Mouse (Mus musculus) urinary bladder, adult 2 months (tissue): Measurements from ENCODE around the gene Icam2. TPM values are rescaled to one million over a fixed set of nuclear protein-coding genes. Genes with fewer than 3 reads are reported as not detected.
"Not testable (repeated sequence)": the region's sequence is repeated elsewhere in the genome, so short reads cannot be mapped to it uniquely, and the experiment has no call there.

Source experiments
- DNase-seq: peaks from one replicate; pipeline ENCODE4 v3.0.0; 2022; ENCODE audit warnings: low spot score
- polyA plus RNA-seq: library from polyadenylated mRNA; depleted of rRNA; stranded (reverse); fragments of >200 nt; gene quantifications from 2 replicates; pipeline ENCODE4 v1.2.3, GENCODE M21; 2012; rRNA removed

The Icam2 gene
- polyA plus RNA-seq, result 13.2 and 16.3 TPM in 2 replicates

DNA sequence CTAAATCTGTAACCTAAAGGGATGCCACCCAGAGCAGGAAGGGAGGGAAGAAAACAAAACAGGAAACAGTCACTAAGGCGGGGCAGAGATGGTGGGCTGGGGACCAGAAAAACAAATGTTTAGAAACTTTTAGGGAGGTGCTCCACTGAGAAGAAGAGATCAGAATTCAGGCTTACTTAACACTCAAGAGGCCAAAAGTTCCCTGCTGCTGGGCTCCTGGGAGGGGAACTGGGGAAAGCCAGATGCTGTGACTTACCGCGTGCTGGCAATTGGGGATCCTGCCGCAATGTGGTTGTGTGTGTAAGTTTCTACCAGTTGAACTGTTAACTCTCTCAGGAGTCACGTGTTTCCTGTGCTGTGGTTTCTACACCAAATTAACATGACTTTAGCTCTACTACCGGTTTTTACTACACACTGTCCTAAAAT lies at the start of gene Icam2:
Icam2 (minus strand) TSS at position 285 of the 426 bp plus-strand sequence.
- no peak for DNase-seq

DNA sequence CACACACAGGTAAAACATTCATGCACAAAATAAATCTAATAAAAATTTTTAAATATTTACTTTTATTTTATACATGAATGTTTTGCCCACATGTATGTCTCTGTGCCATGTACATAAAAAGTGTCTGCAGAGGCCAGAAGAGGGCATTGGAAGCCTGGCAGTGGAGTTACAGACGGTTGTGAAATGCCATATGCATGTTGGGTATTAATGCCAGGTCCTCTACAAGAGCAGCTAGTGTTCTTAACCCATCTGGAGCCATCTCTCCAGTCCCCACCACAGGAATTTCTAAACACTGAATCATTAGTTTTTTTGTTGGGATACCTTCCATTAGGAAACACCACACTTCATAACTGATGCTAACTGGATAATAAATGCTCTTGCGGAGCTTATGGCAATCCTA lies 49.7 kb upstream of the Icam2 start:
- DNase-seq, result no peak

DNA sequence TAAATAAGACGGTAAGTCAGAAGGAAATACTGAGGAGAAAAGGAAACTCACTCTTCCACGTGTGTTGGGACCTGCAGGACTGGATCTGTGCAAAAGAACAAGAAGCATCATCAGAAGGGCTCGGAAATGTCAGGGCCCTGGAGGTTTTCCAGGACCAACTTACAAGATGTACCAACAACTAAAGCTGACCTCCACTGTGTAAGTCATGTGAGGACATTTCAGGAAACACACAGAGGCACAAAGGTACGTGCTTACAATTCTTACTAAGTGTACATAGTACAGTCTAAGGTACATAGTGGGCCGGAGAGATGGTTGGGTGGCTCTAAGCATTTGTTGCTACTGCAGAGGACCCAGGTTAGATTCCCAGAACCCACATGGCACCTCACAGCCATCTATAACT lies 49.2 kb upstream of the Icam2 start:
- DNase-seq, result no peak

DNA sequence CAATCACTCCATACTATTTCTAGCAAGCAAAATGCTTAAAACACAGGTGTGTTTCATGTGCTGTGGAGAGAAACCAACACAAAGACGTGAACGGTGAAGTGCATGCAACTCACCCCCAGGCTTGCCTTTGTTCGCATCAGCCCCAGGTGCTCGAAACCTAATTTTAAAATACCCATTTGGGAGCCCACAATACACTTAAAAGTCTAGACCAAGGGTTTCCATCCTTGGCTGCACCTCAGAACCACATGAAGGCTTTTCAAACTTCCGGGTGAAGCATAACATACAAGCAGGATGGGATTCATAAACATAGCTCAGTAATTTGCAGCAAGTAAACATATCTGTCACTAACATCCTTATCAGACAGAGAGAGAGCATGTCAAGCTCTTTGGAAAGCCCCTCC lies 42.5 kb upstream of the Icam2 start:
- DNase-seq, result no peak

DNA sequence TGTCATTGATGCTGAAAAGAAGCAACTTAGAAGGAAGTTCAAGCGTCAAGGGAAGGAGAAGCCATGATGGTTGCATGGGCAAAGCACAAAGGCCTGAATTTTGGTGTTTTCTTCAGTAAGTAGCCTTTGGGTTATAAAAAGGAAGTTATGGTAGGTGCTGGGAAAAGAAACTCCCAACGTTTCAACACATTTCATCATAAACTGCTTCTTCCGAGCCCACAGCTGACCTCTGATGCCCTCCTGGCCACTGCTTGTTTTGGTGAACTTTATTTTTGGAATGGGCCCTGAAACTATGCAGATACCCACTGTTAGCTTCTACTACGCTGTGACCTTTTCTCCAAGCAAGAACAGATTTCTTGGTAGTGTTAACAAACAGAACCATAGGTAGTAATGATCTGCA lies 41.8 kb upstream of the Icam2 start:
- no peak for DNase-seq

DNA sequence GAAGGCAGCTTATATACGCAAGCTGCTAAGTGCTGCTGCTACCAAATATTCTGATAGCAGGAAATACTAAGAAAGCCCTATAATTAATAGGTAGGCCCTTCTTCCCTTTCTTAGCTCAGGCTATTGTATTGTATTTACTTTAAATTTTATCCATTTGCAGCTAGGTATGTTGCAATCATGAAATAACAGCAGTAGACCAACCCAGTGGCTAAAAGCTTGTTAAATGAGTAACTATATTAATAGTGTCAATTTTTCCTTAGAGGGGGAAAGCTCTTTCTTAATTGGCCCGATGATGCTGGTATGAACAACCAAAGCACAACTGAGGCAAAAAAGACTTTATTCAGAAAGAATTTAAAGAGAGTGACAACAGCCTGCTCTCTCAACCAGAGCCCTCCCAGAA lies 40.7 kb upstream of the Icam2 start:
- no peak for DNase-seq

DNA sequence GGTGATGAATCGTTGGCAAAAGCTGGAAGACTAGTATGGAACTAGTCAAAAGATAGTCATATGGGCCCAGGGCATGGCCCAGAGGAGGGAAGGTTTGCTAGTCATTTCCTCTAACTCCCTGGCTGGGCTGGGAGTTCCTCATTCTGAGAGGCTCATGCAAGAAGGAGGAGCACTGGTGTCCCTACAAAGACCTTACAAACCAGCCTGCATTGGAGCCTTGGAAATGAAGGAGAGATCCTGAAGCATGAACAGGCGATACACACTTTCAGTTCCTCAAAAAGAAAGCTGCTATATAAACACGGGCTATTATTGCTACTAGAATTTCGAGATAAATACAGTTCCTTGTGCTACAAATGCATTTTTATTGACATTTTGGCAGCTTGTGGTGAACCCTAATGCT lies 40.2 kb upstream of the Icam2 start:
- DNase-seq, result no peak

DNA sequence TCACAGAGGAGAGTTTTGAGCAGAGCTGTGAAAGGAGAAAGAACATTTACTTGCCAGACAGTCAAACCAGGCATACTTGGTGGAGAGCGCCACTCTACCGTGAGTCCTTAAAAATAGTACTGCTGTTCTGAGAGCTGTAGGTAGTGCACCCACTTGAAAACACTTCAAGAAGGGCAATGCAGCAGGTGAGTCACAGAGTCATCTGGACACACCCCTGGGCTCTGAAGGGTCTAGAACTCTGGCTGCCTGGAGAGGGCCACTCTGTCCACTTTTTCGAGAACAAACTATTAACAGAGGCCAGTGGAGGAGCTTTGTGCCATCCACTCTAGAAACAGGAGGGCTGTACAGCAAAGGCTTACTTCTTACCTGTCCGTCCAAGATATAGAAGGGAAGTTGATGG lies 38.6 kb upstream of the Icam2 start:
- DNase-seq, result no peak

DNA sequence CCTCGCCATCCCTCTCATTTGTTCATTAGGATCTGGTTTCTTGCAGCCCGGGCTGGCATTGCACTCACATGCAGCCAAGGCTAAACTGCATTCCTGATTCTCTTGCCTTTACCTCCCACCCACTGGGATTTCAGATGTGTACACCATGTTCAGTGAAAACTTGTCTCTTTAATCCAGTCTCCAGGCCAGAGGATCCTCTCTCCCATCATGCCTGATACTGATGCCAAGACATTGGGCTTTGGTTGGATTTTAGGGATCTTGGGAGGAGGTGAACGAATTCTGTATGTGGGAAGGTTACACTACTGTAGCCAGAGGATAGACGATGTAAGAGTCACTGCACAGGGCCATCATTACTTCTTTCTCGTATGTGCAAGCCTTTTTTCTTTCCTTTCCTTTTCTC lies 37.3 kb upstream of the Icam2 start:
- DNase-seq, result no peak

DNA sequence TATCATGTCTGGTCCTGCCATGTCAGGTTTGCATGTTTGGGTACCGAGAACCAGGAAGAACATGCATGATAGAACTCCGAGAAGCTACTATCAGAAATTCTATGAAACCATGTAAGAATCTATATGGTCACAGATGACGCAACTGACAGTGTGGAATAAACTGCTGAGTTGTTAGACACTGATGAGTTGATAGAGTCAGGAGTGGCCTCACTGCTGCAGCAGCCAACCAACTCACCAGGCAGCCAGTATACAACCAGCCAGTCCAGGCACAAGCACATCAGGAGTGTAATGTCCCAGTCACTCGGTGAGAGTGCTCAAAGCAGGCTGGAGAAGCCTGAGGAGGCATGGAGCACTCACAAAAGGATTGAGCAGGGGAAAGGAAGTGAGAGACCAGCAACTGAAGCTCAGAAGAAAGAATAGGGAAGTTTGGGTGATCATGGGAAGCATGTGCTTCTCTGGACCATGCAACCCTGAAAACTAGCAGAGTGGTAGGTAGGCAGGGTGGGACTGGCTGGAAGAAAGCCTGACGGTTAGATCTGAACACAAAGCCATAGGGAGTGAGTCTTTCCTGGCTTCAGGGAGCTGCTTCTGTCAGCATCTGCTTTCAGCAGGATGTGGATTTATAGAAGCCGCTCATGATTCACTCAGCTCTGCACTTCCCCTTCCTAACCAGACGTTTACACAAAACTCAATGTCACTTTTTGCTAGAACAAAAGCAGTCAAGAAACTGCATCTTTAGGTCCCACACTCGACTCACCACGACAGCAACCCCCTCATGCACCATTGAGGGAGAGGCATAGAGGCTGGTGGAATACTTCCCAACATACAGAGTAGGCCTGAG lies 31.6 kb upstream of the Icam2 start:
- DNase-seq, result no peak

DNA sequence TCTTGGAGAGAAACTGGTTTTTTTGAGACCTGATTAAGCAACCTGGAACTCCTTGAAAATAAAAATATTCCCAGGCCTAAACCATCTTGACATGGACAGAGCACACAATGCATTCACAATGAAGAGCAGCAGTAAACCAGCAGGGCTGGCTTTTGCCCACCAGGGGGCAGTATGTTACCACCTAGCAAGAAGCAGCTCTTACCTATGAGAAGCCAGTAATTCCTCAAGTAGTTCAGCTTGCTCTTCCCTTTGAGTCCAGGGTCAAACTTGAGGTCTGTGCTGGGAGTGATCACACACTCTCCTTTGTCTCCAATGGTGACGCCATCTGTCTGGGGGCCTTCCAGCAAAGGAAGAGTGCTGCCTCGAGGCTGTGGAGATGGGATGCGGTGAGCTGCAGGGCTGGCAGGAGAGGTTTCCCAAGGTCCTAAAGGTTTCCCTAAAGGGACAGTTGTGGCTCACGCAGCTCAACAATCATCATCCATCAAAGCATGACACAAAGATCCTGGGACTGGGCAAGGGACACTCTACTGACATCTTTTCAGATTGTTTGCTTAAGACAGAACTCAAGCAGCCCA lies 30.8 kb upstream of the Icam2 start:
- DNase-seq, result peak; percentile 62

DNA sequence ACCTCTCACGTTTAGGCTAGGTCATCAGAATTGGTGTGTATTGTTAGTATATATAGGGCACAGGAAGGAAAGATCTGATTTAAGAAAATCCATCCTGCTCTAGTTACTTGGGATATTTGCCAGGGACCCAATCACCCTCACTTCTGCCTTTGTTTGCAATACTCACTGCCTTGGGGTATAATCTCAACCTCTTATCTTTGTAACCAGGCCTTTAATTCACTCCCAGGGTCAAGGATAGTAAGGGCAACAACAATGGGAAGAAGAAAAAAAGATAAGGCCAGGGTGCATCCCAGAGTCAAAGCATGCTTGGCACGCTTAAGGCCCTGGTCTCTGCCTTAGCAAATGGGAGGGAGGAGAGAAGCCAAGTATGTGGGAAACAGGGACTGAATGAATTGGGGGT lies 30.0 kb upstream of the Icam2 start:
- no peak for DNase-seq

DNA sequence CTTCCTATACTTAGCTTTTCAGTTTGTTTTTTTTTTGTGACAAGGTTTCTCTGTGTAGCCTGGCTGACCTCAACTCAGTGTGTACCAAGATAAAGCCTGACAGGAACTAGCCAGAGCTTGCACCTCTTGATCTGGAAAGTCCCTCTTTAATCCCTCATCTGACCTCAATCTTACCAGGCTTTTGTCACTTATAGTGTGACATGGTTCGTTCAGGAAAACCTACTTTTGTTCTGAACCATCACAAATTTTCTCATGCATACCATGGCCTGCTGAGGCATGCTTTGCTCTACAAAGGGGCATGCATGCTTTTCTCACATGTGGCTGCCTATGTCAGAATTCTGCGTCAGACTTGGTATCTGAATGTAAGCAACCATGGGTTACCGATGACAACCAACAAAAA lies 28.5 kb upstream of the Icam2 start:
- DNase-seq, result no peak

DNA sequence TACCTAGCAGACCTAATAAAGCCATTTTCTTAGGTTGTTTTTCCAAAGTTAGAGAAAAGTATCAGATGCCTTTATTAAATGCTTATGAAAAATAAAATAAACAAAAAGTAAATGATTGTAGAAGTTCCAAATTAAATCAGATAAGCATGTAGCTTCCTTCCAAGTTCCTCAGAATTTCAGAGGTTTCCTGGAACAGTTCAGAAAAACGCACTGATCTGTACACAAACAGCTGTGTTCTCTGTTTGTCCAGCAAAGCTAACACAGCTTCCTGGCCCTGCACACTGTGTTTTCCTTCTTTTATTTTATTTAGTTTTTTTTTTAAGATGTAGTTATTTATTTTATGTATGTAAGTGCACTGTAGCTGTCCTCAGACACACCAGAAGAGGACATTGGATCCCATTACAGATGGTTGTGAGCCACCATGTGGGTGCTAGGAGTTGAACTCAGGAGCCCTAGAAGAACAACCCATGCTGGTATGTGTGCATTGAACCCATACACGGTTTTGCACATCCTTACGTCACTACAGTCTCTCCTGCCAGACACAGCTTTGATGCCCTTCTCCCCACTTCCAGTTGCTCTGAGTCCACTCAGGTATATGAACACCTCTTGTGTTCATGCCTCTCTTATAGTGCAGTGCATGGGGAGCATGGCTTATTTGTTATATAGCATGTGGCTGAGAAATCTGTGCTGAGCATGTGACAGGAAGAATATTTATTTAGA lies 24.9 kb upstream of the Icam2 start:
- DNase-seq, result no peak

DNA sequence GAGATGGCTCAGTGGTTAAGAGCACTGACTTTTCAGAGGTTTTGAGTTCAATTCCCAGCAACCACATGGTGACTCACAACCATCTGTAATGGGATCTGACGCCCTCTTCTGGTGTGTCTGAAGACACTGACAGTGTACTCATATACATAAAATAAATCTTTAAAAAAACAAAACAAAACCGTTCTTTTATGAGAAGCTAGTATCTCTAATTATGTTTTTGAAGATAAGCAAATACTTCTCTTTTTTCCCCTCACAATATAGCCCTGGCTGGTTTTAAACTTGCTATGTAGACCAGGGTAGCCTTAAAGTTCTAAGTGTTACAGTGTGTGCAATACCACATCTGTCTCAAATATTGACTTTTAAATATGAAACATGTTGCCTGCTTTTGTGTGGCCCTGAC lies 23.3 kb upstream of the Icam2 start:
- no peak for DNase-seq

DNA sequence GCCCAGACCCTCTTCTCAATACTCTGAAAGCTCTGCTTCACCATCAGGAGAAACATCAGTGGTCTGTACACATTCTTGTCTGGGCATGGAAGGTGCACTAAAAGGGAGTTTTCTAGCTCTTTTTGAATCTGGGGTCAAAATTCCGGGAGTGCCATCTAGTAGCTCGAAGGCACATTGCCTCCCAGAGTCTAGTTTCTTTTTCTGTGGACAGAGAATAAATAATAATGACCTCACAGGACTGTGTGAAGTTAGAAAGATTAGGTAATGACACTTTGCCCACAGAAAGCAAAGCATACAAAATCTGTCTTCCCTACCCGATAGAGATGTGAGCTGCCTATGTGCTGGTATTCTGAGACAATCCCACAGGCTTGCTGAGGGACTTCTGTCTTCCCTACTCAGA lies 22.6 kb upstream of the Icam2 start:
- no peak for DNase-seq

DNA sequence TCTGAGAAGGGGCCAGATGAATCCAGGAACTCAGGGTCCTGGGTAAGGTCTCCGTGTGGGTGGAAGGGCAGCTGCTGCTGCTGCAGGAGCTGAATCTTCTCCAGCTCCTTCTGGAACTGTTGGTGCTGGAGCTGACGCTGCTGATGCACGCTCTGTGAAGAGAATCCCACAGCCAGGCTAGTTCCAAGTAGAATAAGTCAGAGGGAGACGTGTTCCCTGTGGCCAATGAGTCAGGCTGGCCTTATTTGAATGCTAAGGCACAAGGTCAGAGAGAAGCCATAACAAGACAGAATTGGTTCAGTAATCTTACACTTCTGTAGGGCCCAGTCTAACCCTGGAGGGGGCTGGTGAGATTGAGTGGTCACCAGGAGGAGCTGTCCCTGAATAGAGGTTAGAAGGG lies 22.1 kb upstream of the Icam2 start:
- no peak for DNase-seq

DNA sequence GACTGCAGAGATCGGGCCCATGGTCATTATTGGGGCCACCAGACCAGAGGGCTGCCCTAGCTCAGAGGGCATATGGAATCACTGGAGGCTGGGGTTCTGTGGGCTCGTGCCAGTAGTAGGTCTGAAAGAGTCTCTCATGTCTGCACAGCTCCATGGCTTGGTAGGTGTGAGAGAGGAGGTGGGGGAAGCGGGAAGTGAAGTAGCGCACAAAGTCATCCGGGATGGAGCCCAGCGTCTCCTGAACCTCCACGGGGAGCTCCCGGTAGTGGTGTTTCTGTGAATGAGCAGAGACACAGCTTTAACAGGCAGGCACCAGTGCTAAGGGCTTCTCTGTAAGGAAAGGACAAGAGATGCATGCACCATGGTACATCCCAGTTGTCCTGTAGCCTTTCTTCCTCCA lies 10.6 kb upstream of the Icam2 start:
- no peak for DNase-seq

DNA sequence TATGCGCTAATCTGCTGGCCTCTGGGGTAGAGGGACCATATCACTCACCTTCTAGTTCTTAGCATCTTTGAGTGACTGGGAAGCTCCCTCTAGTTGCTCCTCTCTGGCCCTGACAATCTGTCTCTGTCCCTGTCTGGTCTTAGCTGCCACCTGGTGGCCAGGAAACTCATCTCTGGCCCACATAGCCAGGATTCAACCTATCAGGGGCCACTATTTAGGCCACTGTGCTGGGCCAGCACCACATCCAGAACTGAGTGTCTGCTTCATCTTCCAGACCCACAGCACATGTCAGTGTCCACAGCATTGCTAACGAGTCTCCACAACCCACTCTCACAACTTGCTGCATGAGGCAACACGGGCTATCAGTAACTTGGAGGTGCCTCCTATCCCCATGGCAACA lies 9.8 kb upstream of the Icam2 start:
- DNase-seq, result no peak

DNA sequence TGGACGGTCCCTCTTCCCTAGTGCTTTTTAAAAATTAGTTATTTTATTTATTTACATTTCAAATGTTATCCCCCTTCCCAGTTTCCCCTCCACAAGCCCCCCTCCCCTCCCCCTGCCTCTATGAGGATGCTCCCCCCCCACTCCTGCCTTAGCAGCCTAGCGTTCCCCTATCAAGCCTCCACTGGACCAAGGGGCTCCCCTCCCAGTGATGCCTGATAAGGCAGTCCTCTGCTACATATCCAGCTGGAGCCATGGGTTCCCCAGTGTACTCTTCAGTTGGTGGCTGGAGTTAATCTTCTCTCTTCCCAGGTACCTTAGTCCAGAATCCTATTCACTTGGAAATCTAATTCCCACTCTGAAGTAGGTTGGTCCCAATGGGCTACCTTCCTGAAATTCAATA lies 6.2 kb upstream of the Icam2 start:
- DNase-seq, result not testable (repeated sequence)

DNA sequence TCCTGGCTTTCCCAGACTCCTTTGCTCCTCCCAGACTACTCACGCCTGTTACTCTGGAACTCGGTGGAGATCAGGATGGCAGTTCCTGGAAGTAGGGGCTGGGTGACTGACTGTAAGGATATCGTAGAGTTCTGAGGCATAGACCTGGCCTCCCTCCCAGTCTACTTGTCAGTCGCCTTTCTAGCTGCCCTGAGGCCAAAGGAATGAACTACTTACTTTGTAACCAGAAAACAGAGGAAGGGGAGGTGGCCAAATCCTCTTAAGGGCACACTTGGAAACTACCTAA lies 5.4 kb upstream of the Icam2 start:
- no peak for DNase-seq

DNA sequence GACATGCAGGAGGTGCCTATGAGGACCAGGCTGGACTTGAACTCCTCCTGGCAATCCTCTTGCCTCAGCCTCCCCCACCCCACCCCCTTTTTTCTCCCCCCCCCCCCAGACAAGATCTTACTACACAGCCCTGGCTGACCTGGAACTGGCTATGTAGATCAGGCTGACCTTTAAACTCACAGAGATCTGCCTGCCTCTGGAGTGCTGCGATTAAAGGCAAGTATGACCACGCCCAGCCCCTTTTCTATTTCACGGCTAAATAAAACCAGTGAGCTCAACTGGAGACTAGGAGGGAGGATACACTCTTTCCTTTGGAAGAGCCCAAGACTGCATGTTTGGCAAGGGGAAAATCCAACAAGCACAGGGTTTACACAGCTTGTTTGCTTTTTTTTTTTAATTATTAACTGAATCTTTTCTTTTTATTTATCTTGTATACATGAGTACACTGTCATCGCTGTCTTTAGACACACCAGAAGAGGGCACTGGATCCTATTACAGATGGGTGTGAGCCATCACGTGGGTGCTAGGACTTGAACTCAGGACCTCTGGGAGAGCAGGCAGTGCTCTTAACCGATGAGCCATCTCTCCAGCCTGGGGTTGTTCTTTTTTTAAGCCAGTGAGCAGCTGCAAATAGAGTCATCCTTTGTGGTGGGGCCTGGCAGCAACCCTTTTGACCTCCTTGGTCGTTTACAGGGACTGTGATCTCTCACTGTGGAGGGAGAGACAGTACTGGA lies 4.9 kb upstream of the Icam2 start:
- no peak for DNase-seq
